Mouse (Mus musculus) layer of hippocampus, postnatal 10 days (tissue): ENCODE data around the gene Arhgap17. TPM values are rescaled to one million over a fixed set of nuclear protein-coding genes. Genes with fewer than 3 reads are reported as not detected.

ENCODE experiments used
- DNase-seq, 2 experiments: peaks; one replicate each; pipeline ENCODE4 v3.0.0; 2021; ENCODE audit warnings: low spot score in 2 of 2
- total RNA-seq, 2 experiments: library from RNA; stranded (reverse); gene quantifications; 2 replicates each; pipeline ENCODE4 v1.2.3; 2021

Arhgap17 gene
- total RNA-seq, 2 experiments from 2014 or later = 16.6 to 27.2 TPM

DNA sequence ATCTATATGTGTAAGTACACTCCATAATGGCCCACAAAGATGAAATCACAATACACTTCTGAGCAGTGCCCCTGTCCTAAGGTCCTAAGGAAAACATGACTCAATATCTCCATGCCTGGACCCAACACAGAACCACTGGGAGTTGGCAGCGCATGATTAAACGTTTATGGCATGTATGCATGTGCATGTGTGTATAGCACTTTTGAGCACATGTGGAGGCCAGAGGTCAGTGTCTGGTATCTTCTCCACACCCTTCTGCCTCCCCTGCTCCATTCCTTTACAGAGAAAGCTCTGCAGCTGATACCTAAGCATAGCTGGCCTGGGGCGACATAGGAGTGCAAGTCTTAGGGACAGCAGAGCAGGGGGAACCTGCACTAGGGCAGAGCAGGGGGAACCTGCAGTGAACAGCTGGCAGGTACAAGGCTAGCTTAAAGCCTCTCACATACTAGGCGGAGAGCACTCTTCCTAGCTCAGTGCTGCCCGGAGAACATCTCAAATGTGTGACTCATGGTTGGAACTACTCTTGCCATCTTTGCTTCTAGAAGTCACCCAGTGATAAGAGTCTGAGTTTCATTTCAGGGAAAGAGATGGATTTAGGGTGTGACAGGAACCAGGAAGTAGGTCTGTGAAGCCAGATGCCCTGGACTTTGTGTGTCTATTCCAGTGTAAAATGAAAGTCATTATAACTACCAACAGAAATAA lies 25.5 kb downstream of the Arhgap17 start:
- no peak for DNase-seq

DNA sequence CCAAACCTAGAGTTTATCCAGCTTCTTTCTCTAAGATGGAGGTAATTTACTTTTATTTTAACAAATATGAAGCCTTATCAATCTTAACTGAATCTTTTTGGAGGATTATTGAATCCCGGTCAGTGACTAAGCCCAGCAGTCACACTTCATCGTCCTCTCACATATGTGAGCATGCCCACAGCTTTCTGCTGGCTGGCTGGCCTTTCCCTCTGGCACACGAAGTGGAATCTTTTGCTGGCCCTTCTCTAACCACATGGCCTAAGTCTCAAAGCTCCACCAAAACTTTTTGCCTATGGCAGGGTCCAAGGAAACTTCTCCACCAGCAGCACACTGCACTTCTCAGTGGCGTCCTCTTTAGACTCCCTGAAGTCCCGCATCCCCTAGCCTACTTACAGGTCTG lies 27.8 kb downstream of the Arhgap17 start:
- no peak for DNase-seq

DNA sequence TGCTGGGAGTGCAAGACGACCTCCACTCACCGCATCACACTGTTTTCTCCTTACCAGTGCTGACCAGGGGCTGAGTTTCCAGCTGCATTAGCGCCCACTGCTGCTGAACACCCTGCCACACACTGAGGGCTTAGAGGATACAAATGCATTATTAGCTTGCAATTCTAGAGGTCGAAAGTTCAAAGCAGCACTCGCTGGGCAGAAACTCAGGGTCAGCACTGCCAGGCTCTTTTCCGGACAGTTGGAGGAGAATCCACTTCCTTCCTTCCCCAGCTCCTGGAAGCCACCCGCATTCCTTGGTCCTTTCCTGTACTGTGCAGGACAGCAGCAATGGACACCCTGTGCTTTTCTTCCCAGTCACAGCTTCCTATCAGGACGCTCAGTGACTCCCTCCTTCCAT lies 31.4 kb downstream of the Arhgap17 start:
- no peak for DNase-seq

DNA sequence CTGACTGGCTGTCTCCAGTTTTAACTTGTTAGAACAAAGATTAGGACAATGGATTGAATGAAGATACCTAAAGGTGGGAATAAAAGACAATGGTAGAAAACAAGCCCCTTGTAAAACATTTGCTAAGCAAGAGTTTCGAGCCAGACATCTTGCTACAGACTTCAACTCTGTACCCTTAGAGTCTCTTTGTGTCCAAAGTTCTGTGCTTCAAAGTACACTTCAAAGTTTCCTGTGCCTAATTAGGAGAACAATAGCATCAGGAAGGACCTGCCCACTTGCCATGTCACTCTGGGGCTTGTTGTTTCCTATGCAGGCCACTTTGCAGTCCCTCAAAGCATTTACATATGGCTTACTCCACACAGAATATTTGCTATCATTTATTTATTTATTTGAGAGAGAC lies 33.4 kb downstream of the Arhgap17 start:
- DNase-seq = no peak

DNA sequence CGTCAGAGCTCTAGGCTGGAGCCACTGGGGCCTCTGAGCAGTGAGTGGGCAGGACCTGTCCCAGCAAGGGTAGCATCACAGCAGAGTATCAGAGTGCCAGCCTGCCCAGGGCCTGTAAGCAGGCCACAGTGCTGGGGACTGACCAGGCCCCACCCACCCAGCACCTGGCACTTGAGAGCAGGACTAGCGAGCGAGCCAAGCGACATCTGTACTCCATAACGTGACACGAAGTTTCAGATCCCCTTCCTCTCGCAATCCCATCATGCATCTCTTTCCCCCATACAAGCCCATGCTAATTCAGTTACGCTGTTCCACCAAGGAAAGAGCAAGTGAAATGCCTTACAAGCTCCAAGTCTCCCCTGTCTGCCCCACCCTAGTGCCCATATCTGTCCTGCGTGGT lies 39.2 kb downstream of the Arhgap17 start:
- DNase-seq = no peak

DNA sequence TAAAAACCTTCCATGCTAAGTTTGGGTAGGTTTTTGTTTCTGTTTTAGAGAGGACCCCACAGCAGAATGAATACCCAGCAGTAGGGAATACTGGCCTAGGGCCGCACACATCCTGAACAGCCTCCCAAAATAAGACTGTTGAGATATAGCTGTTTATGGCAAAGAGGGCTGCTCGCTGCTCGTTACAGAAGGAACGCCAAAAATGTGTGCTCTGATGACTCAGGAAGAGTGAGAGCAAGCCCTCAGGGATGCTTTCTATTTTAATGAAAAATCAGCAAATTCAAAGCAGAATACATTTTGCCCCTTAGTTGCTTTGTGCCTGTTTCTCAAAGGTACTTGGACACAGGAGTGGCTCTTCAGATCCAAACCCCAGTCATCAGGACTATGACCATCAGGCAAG lies 41.8 kb downstream of the Arhgap17 start:
- no peak for DNase-seq

DNA sequence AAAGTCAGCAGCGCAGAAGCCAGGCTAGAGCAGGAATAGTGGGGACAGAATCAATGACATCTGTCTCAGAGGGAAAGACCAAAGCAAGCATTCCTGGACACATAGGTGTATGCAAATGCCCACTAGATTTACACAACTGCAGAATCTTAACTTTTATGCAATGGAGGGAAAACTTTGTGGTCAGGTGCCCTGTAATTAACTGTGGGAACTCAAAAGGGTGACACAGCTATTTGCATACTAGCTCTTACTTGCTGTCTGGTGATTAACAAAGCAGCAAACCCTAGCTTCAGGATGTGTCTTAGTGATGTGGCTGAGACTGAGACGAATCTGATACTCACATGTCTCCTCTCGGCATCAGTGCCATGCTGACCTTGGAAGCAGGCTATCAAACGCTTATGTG lies 42.8 kb downstream of the Arhgap17 start:
- no peak for DNase-seq

DNA sequence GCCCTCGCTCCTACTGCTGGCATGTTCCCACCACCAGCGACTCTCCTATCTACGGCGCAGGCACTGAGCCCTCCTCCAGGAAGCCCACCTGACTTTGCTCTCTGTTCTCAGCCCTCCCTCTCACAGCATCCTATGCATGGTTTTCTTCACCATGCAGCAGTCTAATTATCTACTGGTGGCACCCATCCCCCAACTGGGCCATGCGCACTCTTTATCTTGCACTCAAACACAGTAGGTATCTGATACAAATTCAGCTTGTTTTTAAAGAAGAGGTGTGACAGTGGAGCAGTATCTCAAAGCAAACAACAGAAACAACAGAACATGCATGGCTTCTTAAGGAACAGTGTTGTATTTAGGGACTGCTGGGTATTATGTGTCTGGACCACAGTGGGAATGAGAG lies 43.7 kb downstream of the Arhgap17 start:
- DNase-seq = no peak

DNA sequence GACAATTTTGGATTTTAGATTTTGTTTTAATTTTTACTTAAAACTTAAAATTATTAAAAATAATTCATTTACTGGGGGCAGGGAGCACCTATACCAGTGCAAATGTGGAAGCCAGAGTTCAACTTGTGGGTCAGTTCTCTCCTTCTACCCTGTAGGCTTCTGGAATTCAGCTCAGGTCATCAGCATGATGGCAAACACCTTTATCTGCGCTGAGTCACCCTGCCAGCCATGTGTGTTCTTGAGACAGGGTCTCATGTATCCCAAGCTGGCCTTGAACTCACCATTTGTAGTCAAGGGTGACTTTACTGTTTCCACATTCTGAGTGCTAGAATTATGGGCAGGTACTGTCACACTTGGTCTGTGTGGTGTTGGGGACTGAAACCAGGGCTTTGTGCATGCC lies 45.6 kb downstream of the Arhgap17 start:
- DNase-seq = no peak

DNA sequence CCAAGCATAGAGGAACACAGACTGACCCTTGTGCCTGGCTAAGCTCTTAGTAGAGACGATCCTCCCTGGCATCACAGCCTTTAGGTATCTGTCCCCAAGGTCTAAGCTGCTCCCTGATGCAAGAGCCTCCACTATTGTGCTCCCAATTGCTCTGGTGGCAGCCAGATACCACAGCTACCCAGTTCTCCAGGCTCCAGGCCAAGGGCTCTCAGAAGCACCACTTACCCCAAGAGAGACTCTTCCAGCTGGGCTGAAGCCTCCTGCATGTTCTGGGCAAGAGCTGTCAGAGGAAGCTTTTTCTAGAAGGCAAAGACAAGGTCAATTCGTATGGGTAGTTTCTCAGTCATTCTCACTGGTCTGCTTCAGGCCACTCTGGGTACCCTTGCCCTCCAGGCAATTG lies 46.3 kb downstream of the Arhgap17 start:
- no peak for DNase-seq

DNA sequence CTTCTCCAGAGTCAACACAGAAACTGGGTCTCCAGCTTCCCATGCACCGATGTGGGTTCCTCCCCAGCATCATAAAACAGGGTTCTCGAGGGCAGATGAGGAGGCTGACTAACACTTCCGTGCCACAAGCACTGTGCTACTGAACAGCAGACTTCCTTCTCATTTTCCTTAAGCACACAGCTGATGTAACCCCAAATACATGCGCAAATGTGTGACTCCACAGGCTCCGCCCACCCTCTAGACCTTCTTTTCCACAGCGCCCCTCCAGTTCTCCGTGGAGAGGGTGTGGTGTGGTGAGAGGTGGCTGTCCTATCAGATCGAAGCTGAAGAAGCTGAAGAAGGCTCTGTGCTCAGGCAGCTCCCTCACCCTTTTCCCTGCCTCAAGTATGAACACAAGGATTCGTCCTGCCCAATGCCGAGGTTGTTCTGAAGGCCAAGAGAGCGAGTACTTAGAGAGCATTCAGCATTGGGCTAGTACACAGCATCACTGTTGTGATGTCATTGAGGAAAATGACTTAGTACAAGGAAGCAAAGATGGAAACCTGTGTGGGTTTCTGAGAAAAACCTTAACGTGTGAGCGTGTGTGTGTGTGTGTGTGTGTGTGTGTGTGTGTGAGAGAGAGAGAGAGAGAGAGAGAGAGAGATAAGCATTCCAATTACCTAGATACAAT lies 47.1 kb downstream of the Arhgap17 start:
- DNase-seq = no peak

DNA sequence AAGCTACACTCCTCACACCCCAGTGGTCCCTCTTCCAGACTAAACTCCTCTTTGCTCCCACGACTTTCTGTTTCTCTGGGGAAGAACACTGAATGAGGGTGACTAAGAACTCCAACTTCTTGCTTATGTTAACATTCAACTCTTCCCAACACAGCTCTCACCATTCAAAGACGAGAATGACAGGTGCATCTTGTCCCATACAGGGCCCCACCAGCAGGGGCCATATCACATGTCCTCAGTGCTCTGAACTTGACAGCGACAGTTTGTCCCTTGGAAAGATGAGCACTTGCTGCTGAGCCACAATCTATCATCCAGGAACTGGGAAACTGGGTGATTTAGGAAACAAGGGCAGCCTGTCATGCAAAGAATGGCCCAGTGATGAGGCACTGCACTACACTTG lies 57.0 kb downstream of the Arhgap17 start:
- DNase-seq = no peak

DNA sequence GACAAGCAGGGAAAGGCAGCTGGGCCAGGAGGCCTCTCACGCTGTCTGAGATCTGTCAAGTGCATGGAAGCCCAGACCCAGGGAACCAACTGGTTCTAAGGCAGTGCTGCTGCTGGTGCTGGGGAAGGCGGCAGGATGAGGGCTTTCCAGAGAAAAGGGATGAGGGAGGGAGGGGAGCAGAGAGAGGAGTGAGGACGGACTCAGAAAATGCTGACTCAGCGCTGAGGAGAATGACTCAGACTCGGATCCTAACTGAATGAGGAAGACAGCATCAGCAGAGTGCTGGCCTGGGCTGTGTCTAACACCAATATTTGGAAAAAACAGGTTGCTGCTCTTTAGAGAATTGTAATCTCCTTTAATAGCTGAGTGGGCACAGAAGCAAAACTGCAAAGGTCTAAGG lies 57.9 kb downstream of the Arhgap17 start:
- no peak for DNase-seq

DNA sequence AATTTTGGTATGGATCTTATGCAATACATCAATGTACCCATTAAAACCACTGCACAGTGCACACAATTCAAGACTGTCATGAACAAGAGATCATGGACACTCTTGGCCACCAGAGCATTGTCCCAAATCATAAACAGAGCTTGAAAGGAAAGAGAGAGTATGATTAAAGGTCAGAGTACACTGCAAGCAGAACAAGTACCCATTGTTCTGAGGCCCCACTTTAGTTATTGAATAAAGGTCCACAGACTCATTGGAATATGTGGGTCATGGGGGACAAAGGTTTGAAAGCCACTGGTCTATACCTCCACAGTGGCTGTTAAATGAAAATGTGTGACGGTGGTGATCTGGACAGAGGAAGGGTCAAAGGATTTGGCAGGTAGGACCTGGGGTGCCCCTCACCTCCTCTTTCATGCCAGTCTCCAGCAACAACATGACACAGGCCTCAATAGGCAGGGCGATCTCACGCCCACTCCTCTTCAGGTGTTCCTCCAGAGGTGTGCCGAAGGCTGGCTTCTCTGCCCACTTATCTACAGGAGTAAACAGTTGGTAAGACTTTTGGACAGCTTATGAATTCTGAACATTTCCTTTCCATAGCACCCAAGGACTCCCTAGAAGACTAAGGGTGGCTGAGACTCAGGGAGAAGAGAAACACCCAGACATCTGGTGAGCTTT lies 61.7 kb downstream of the Arhgap17 start:
- no peak for DNase-seq

DNA sequence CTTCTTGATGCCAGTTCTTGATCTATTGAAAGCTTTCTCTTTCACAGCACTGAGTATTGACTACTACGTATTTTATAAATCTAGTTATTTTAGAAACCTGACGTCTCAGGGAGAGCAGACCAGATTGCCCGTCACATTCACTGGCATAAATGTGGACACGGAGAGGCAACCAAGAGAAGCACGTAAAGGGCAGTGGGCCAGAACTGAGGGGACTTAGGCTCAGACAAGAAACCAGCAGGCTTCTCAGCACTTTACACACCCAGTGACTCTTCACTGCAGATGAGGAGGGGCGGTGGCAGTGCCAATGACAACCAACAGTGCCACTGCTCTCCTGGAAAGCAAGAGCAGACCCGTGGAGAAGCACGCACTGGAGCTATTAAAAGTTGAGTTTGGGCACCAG lies 62.5 kb downstream of the Arhgap17 start:
- no peak for DNase-seq

DNA sequence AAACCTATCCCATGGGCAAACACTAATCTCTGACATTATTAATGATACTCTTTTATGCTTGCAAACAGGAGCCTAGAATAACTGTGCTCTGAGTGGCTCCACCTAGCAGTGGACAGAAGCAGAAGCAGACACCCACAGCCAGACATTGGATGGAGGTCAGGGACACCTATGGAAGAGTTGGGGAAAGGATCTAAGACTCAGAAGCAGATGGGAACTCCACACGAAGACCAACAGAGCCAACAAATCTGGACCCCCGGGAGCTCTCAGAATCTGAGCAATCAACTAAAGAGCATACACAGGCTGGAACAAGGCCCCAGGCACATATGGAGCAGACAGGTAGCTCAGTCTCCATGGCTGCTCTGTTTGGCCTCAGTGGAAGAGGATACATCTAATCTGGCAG lies 64.3 kb downstream of the Arhgap17 start:
- no peak for DNase-seq

DNA sequence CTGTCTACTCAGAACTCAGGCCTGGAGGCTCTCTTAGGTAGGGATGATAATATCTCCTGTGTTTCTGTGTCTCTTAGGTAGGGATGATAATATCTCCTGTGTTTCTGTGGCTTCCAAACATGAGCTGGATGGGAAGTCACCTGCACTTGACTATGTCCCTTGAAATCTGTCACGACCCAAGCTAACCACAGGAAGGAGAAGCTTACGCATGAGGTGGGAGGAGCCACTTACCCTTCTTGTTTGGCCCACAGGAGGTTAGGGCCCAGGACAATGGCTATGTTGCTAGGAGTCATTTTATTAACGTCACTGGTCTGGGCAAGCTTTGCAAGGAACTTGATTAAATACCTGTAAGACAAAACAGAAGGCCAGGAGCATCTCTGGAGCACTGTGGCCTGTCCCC lies 69.5 kb downstream of the Arhgap17 start:
- DNase-seq = no peak

DNA sequence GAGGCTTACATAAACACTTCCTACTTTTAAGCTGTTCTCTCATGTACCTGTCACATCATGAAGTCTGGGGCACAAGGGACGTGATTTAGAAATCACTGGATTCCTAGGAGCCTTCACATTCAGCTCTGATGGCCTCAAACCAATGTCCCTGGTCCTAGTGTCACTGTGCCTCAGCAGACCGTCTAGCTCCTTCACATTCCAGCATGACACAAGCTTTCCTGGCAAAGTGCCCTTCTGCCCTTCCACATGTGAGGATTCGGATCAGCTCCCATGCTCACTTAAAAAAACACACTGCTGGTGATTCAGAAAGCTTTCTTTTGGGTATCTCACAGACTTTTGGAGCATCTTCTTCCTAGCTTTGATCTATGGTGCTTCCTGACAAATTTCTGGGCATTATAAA lies 71.5 kb downstream of the Arhgap17 start:
- DNase-seq = no peak

DNA sequence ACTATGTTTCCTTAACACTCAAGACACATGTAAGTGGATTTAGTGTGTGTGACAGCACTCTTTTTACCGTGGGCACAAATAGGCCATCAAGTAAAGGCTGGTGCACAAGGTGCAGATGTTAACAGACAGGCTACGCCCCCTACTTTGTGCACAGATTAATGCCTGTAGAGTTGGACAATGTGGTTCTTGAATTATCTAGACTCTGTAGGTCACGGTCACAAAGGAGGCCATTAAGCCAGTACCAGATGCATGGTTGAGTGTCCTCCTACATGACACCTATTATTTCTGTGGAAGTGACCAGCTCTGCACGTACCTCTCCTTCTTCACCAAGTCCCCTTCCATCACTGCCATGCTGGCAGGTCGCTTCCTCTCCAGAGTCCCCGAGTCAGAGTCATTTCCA lies 73.6 kb downstream of the Arhgap17 start:
- DNase-seq = no peak

DNA sequence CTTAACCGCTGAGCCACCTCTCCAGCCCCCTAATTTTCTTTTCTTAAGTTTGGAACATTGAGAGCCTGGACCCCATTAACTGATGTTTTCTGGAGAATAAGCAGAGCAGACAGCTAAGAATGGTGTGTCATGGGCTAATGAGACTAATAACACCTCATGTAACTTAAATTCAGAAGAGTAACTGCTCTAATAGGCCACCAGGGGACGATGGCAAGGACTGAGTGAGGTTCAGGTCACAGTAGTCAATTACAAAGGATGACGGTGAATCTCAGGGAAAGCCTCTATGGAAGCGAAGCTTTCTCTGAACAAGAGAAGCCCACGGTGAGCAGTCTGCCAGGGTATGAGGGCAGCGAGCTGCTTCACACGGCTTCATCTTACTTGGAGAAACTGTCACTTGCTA lies 74.3 kb downstream of the Arhgap17 start:
- no peak for DNase-seq

DNA sequence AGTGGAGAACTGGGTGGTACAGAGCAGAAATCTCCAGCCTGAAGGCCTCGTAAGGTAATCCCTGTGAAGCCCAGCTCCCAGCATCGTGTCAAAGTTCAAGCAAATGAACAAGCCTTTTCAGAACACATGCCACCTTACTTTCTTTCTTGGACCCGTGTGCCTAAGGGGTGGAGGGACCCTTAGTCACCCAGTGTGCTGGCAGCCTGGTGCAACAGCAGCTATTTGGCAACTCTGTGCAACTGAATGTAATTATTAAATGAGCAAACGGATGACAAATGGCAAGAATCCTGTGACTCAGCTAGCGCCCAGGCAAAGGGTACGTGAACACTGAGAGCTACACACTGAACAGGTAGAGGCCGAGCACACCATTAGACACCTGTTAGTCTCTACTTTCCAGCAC lies 75.8 kb downstream of the Arhgap17 start:
- DNase-seq = no peak

DNA sequence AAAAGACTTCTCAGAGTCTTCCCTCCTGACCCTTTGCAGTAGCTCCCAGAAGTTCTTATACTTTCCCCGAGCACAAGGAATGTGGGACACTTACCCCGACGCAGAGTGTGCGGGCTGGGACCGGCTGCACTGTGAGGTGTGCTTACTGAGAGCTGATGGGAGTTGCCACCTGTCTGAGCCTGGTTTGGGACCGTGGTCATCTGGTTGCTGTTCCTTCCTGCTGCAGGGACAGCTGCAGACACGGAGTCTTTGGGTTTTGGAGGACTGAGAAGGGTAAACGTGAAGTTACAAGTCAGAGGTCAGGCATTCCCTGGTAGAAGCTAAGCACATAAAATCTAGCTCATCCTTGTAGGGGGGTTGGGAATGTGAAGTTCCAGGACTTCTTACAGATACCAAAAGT lies 77.8 kb downstream of the Arhgap17 start:
- DNase-seq = no peak

DNA sequence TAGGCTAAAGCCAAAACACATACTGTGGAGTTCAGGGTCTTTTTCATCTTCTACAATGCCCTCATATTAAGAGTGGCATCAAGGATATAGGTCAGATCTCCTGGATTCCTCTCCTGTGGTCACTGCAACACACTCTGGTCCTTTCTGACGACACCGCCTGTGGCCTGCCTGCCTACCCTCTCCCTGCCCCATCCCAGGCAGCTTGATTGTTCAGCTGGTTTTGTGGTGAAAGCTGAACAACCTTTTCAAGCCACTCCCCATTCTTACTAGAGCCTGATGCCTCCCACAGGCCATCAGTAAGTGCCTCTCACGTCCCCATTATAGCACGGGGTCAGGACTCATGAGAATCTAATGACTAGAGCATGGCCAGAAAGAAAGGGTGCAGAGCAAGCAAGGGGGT lies 80.5 kb downstream of the Arhgap17 start:
- DNase-seq = no peak
